Mouse (Mus musculus) midbrain, embryonic 11.5 days (tissue): Measurements from ENCODE around the gene Nav2. TPM values are rescaled to one million over a fixed set of nuclear protein-coding genes. Genes with fewer than 3 reads are reported as not detected.

Source experiments
- ATAC-seq: fragments of 200-750 bp; cut with Nextera tagmentation; 2 replicates; pipeline ENCODE4 v1.8.0; 2017; ENCODE audit warnings: moderate TSS enrichment, moderate library complexity; ENCODE audit not compliant: low FRiP score
- DNase-seq: peaks from one replicate; pipeline ENCODE4 v3.0.0; 2015; ENCODE audit warnings: low spot score; ENCODE audit errors: missing footprints
- H3K27ac ChIP-seq: fragments of 300-500 bp; sonication (generic); 2 replicates; pipeline ENCODE4 v1.5.1; 2014; ENCODE audit warnings: low read depth, low read length
- H3K27me3 ChIP-seq: fragments of 300-500 bp; sonication (generic); 2 replicates; pipeline ENCODE4 v1.6.1; 2014; ENCODE audit warnings: mild to moderate bottlenecking, low read length, moderate library complexity, mixed read lengths; ENCODE audit not compliant: control insufficient read depth, insufficient read depth
- H3K36me3 ChIP-seq: fragments of 300-500 bp; sonication (generic); 2 replicates; pipeline ENCODE4 v1.6.1; 2014; ENCODE audit warnings: mild to moderate bottlenecking, low read length, moderate library complexity, mixed read lengths; ENCODE audit not compliant: control insufficient read depth, insufficient read depth
- H3K4me1 ChIP-seq: fragments of 300-500 bp; sonication (generic); 2 replicates; pipeline ENCODE4 v1.6.1; 2014; ENCODE audit warnings: low read length; ENCODE audit not compliant: control insufficient read depth, insufficient read depth
- H3K4me2 ChIP-seq: fragments of 300-500 bp; sonication (generic); 2 replicates; pipeline ENCODE4 v1.6.1; 2014; ENCODE audit warnings: mild to moderate bottlenecking, moderate library complexity
- H3K4me3 ChIP-seq: fragments of 300-500 bp; sonication (generic); 2 replicates; pipeline ENCODE4 v1.5.1; 2014; ENCODE audit warnings: low read depth, low read length
- H3K9ac ChIP-seq: fragments of 300-500 bp; sonication (generic); 2 replicates; pipeline ENCODE4 v1.6.1; 2014; ENCODE audit warnings: low read length
- H3K9me3 ChIP-seq: fragments of 300-500 bp; sonication (generic); 2 replicates; pipeline ENCODE4 v1.6.1; 2016; ENCODE audit warnings: low read length; ENCODE audit not compliant: control insufficient read depth
- WGBS: fragments of 180-500 bp; shearing (Covaris S2); extraction: QIAGEN DNeasy Blood & Tissue Kit; methylation state at CpG from one replicate; pipeline ENCODE4 v1.1.7; 2014; 5-methylcytosine and 5-hydroxymethylcytosine counted together
- polyA plus RNA-seq: library from polyadenylated mRNA; unstranded; fragments of >200 nt; fragmentation: Nextera tagmentation; extraction: Ambion mirVana; gene quantifications from 2 replicates; pipeline ENCODE4 v1.2.1, GENCODE M21; 2014

The Nav2 gene
- polyA plus RNA-seq, 1 experiment from 2014 or later = 15.9 TPM

DNA sequence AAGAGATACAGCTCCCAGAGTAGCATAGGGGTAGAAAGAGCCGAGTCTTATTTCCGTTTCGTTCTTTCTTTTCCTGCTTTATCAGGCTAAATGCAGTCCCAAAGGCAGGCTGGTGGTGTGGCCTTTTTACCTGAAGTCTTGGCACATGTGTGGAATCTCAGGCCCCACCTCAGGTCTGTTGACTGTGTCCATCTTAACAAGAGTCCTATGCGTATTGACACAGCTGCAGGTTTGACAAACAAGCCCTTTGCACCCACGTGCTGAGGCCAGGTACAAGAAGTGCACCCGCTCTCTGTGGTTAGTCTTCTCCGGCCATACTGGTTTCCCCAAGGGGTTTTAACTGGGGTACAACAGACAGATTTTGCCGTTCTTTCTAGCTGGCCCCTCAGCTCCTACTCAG is 256.4 kb downstream of the Nav2 start:
- Histone ChIP-seq H3K4me1 (peaks cover 6% of the 10 kb centered on the region), H3K36me3 (no peaks in the 10 kb centered on the region), H3K4me3 (no peak overlapping the region), H3K27ac (no peak overlapping the region), H3K4me2 (no peak overlapping the region), H3K27me3 (no peaks in the 10 kb centered on the region), H3K9me3 (no peaks in the 10 kb centered on the region), H3K9ac (no peak overlapping the region)
- no peak for ATAC-seq
- WGBS = 91% methylated on average over 8 of the region's 8 CpGs
- no peak for DNase-seq

DNA sequence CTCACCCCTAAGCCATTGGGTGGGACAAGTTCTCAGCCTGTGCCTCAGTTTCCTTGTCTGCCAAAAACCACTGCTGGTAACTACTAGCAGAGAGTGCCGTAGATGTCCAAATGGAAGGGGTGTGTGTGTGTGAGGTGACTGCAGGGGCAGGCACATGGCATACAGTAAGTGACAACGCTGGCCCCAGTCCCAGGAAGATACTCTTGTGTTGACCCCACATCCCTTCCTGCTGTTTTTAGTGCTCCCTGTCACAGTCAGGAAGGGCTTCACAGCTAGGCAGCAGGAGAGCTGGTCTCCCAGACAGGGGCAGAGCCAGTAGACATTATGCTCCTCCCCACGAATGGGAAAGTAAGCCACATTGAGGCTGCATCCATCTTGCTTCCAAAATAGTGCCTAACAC is 264.4 kb downstream of the Nav2 start:
- Histone ChIP-seq H3K9me3 (no peaks in the 10 kb centered on the region), H3K4me1 (peaks cover 3% of the 10 kb centered on the region), H3K4me2 (no peak overlapping the region), H3K27me3 (no peaks in the 10 kb centered on the region), H3K4me3 (no peak overlapping the region), H3K36me3 (no peaks in the 10 kb centered on the region), H3K27ac (no peak overlapping the region), H3K9ac (no peak overlapping the region)
- 76% methylated on average over 3 of the region's 3 CpGs for WGBS
- ATAC-seq = no peak
- no peak for DNase-seq

DNA sequence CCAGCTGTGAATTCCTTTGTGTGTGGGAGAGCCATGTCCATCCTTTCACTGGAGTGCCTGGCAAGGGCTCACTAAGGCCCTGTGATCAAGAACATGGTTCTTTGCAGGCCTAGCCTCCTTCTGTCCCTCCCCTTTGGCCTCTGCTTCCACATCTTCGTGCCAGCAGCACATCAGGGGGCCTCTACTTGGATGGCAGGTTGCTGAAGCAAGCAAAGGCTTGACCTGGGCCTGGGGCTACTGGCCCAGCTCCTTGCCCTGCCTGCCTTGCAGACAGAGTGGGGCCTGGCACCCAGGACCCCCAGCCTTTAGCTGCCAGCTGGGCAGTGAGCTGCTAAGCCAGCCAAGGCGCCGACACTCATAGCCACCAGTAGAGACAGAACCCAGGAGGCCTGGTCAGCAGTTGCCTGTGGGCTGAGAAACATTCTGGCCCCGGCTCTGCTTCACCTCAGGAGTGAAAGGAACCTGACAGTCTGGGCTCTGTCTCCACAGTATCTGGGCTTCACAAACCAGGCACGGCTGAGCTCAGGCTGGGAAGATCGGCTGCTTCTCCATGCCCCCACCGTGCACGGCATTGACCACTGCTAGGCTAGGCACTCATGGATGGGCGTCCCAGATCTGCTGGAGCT is 267.4 kb downstream of the Nav2 start:
- H3K27me3 ChIP-seq = no peaks in the 10 kb centered on the region
- H3K27ac ChIP-seq = no peak overlapping the region
- no peak overlapping the region for H3K9ac ChIP-seq
- H3K9me3 ChIP-seq = no peaks in the 10 kb centered on the region
- 78% methylated on average over 9 of the region's 9 CpGs for WGBS
- no peaks in the 10 kb centered on the region for H3K4me1 ChIP-seq
- H3K36me3 ChIP-seq = no peaks in the 10 kb centered on the region
- H3K4me3 ChIP-seq = no peak overlapping the region
- ATAC-seq (no peak; the same call in 1 of the 2 replicates), DNase-seq (no peak)
- H3K4me2 ChIP-seq = no peak overlapping the region

DNA sequence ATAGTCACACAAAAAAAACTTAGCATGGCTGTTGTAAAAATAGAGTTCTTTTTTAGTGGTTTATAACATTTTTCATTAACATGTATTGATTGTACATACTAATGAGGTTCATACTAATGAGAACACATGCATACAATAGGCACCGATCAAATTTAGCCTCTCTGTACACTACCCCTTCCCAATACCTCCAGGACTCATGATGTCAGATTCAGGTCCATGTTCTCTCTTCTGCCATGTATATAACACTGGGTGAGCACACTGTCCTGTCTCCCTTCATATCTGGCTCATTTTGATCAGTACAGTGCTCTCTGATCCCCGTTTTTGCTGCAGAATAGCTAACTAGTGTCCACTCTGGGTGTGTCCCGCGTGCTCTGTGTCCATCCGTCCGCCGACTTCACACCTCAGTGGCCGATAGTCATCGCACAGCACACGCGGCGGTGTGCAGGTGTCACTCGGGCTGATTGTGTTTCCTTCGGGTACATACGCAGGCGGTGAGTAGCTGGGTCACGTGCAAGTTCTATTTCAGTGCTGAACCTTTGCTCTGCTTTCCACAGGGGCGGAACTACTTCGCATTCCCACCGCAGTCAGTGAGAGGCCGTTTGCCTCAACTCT is 268.2 kb downstream of the Nav2 start:
- Histone ChIP-seq H3K4me3 (no peak overlapping the region), H3K4me1 (no peaks in the 10 kb centered on the region)
- ATAC-seq = peak; percentile 28; the same call in 1 of the 2 replicates

GRCm38 (mm10) chr7:49178217-49178616 is 269.7 kb downstream of the Nav2 start:
- no peak overlapping the region for H3K27ac ChIP-seq

More for the DNA sequence above, 268.2 kb downstream of the Nav2 start:
- 88% methylated on average over 21 of the region's 21 CpGs for WGBS
- no peak for DNase-seq
- Histone ChIP-seq H3K27me3 (no peaks in the 10 kb centered on the region), H3K36me3 (no peaks in the 10 kb centered on the region), H3K9me3 (no peaks in the 10 kb centered on the region), H3K9ac (no peak overlapping the region), H3K27ac (no peak overlapping the region), H3K4me2 (no peak overlapping the region)

GRCm38 (mm10) chr7:49181010-49181409 is 272.5 kb downstream of the Nav2 start:
- no peak for DNase-seq
- H3K4me2 ChIP-seq = no peak overlapping the region
- WGBS = 82% methylated on average over 8 of the region's 8 CpGs
- H3K27ac ChIP-seq = no peak overlapping the region
- H3K36me3 ChIP-seq = no peaks in the 10 kb centered on the region
- H3K4me3 ChIP-seq = no peak overlapping the region
- no peak for ATAC-seq
- H3K4me1 ChIP-seq = peaks cover 8% of the 10 kb centered on the region; the same call in 1 of the 2 replicates
- no peak overlapping the region for H3K9ac ChIP-seq
- no peaks in the 10 kb centered on the region for H3K27me3 ChIP-seq
- no peaks in the 10 kb centered on the region for H3K9me3 ChIP-seq

More at GRCm38 (mm10) chr7:49178217-49178616, 269.7 kb downstream of the Nav2 start:
- no peak overlapping the region for H3K4me3 ChIP-seq
- no peak overlapping the region for H3K4me2 ChIP-seq
- WGBS = 83% methylated on average over 4 of the region's 4 CpGs
- no peak overlapping the region for H3K9ac ChIP-seq
- H3K36me3 ChIP-seq = no peaks in the 10 kb centered on the region
- no peaks in the 10 kb centered on the region for H3K27me3 ChIP-seq
- ATAC-seq (no peak), DNase-seq (no peak)
- H3K9me3 ChIP-seq = no peaks in the 10 kb centered on the region
- H3K4me1 ChIP-seq = no peaks in the 10 kb centered on the region

GRCm38 (mm10) chr7:49182427-49182826 is 273.9 kb downstream of the Nav2 start:
- no peak for ATAC-seq
- Histone ChIP-seq H3K9ac (no peak overlapping the region), H3K4me1 (peaks cover 8% of the 10 kb centered on the region; the same call in 1 of the 2 replicates), H3K27me3 (no peaks in the 10 kb centered on the region), H3K9me3 (no peaks in the 10 kb centered on the region), H3K27ac (no peak overlapping the region), H3K4me2 (no peak overlapping the region), H3K36me3 (no peaks in the 10 kb centered on the region), H3K4me3 (no peak overlapping the region)
- WGBS = 81% methylated on average over 5 of the region's 5 CpGs
- DNase-seq = no peak

- H3K4me3 ChIP-seq = no peak overlapping the region
- DNase-seq = no peak
- H3K4me2 ChIP-seq = no peak overlapping the region
- H3K9me3 ChIP-seq = no peaks in the 10 kb centered on the region
- H3K27ac ChIP-seq = no peak overlapping the region
- H3K4me1 ChIP-seq = peaks cover 8% of the 10 kb centered on the region
- ATAC-seq = no peak
- WGBS = 65% methylated on average over 5 of the region's 5 CpGs
- no peaks in the 10 kb centered on the region for H3K27me3 ChIP-seq
- H3K9ac ChIP-seq = no peak overlapping the region
- H3K36me3 ChIP-seq = no peaks in the 10 kb centered on the region
Measured at GRCm38 (mm10) chr7:49183696-49184095, 275.2 kb downstream of the Nav2 start.

GRCm38 (mm10) chr7:49185991-49186390 is 277.5 kb downstream of the Nav2 start:
- Histone ChIP-seq H3K4me1 (peaks cover 12% of the 10 kb centered on the region), H3K27me3 (no peaks in the 10 kb centered on the region), H3K4me3 (no peak overlapping the region), H3K27ac (no peak overlapping the region), H3K9ac (no peak overlapping the region), H3K4me2 (no peak overlapping the region), H3K9me3 (no peaks in the 10 kb centered on the region), H3K36me3 (no peaks in the 10 kb centered on the region)
- 76% methylated on average over 5 of the region's 5 CpGs for WGBS
- no peak for ATAC-seq
- no peak for DNase-seq
